Mouse (Mus musculus): ENCODE data around the gene Ccnd1. TPM values are rescaled to one million over a fixed set of nuclear protein-coding genes. Genes with fewer than 3 reads are reported as not detected.

Ccnd1 gene
- polyA plus RNA-seq, 1 experiment from 2014 or later: 40.8 TPM

DNA sequence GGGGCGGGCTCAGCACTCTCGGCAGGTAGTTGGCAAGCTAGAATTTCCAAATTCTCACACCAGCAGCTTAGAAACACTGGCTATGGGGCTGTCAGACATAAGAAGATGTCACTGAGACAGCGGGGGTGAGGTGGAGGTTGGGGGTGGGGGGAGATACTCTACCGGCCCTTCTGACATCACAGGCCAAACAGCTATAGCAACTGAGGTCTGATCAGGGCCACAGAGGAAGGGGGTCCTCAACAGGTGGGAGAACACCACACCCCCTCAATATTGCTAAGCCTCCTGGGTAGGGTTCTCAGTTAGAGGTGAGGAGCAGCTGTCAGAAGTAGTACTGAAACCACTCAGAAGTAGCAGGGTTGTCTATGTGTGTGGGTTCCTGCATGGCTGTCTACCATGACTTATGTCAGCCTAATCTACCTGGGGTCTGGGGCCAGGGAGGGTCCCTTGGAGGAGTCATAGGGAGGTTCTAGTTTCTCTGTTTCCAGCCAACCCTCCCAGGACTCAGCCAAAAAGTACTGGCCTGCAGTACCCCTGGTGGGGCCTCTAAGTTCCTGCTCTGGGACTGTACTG lies 3.3 kb downstream of the Ccnd1 start:
- Histone ChIP-seq H3K4me2 (0 out of 2 replicates have a peak overlapping the region, but pooled peaks have one; percentile 96), H3K9ac (no peak overlapping the region), H3K27ac (no peak overlapping the region), H3K4me3 (no peak overlapping the region), H3K9me3 (no peaks in the 10 kb centered on the region), H3K4me1 (peaks cover 52% of the 10 kb centered on the region), H3K27me3 (replicated peaks) (peaks cover 24% of the 10 kb centered on the region), H3K36me3 (replicated peaks) (no peaks in the 10 kb centered on the region)
- 81% methylated on average over 4 of the region's 4 CpGs for WGBS
- ATAC-seq (replicated peaks): no peak

DNA sequence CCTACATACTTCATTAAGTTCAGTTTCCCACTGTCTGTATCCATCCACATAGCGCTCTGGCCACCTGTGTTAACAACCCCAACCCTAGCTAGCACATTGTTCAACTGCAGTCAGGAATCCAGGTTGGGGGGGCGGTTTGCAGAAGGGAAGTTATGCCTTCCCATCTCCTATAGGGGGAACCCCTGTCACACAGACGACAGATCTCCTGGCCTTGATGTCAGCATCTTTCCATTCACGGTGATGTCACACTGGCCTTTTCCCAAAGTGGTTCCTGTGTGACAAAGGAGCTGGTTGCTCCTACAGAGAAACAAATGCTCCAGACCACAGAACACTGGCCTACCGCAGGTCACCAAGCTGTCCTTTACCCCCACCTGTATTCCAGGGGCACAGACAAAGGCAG lies 4.2 kb downstream of the Ccnd1 start:
- Histone ChIP-seq H3K4me3 (no peak overlapping the region), H3K36me3 (replicated peaks) (no peaks in the 10 kb centered on the region), H3K4me1 (peaks cover 43% of the 10 kb centered on the region), H3K9ac (no peak overlapping the region), H3K27ac (peak overlapping the region; percentile 3; the same call in 1 of the 2 replicates), H3K9me3 (no peaks in the 10 kb centered on the region), H3K27me3 (replicated peaks) (peaks cover 20% of the 10 kb centered on the region), H3K4me2 (0 out of 2 replicates have a peak overlapping the region, but pooled peaks have one; percentile 5)
- ATAC-seq (replicated peaks): no peak
- 49% methylated on average over 5 of the region's 5 CpGs for WGBS

DNA sequence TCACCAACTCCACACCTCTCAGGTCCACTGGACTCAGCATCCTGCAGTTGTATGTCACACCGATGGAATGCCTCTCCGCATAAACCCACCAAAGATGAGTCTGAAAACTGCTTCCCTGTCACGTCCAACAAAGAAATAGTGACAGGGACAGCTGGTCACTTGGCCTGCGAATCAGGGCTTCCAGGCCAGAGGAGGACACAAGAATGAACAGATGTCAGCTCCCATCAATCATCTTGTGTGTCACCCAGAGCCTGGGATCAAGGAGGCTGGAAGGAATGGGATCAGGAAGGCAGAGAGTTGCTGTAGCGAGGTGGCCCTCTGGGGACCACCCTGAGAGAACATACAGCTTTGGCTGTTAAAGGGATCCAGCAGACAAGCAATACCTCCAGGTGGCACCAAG lies 4.8 kb downstream of the Ccnd1 start:
- WGBS: 79% methylated on average over 5 of the region's 5 CpGs
- no peak overlapping the region for H3K9ac ChIP-seq
- no peak overlapping the region for H3K4me3 ChIP-seq
- no peak overlapping the region for H3K27ac ChIP-seq
- H3K9me3 ChIP-seq: no peaks in the 10 kb centered on the region
- peaks cover 39% of the 10 kb centered on the region for H3K4me1 ChIP-seq
- ATAC-seq (replicated peaks): no peak
- H3K4me2 ChIP-seq: no peak overlapping the region
- peaks cover 16% of the 10 kb centered on the region for H3K27me3 ChIP-seq (replicated peaks)
- H3K36me3 ChIP-seq (replicated peaks): no peaks in the 10 kb centered on the region

DNA sequence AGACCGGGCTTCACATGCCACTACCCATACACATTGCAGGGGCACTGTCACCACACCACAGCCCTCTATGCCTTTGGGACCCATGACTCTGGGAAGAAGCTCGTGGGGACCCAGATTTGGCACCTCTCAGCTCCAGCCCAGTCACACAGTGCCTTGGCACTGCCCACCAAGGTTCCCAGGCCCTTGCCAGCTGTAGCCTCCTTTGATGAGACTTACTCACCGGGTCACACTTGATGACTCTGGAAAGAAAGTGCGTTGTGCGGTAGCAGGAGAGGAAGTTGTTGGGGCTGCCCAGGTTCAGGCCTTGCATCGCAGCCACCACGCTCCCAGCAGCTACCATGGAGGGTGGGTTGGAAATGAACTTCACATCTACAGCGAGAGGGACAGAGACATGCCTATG lies 5.9 kb downstream of the Ccnd1 start:
- 88% methylated on average over 8 of the region's 8 CpGs for WGBS
- no peak overlapping the region for H3K4me2 ChIP-seq
- no peak overlapping the region for H3K27ac ChIP-seq
- H3K4me1 ChIP-seq: peaks cover 30% of the 10 kb centered on the region
- H3K4me3 ChIP-seq: no peak overlapping the region
- no peak overlapping the region for H3K9ac ChIP-seq
- H3K27me3 ChIP-seq (replicated peaks): peaks cover 8% of the 10 kb centered on the region
- H3K9me3 ChIP-seq: no peaks in the 10 kb centered on the region
- no peaks in the 10 kb centered on the region; the same call in 1 of the 2 replicates for H3K36me3 ChIP-seq (replicated peaks)
- ATAC-seq (replicated peaks): no peak

DNA sequence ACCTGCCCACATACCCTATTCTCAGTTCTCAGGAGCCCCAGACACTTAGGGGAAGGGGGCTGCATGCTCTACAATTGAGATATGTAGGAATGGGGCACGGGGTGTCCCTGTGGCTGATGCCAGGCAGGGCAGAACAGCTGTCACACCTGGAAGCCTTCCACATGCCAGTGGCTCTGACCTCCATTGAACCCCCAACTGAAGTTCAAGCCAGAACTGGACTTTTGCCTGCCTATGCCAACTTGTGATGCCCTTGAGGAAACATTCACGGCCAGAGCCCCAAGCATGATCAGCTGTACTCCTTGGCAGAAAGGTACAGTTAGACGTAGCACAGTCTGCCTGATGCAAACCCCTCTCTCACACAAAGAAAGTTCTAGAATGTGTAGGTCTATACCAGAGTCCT lies 6.4 kb downstream of the Ccnd1 start:
- Histone ChIP-seq H3K9ac (no peak overlapping the region), H3K4me3 (no peak overlapping the region), H3K27me3 (replicated peaks) (peaks cover 6% of the 10 kb centered on the region; the same call in 1 of the 2 replicates), H3K36me3 (replicated peaks) (no peaks in the 10 kb centered on the region; the same call in 1 of the 2 replicates), H3K4me2 (no peak overlapping the region), H3K4me1 (peaks cover 25% of the 10 kb centered on the region), H3K9me3 (no peaks in the 10 kb centered on the region), H3K27ac (no peak overlapping the region)
- ATAC-seq (replicated peaks): no peak
- 87% methylated on average over 3 of the region's 3 CpGs for WGBS

DNA sequence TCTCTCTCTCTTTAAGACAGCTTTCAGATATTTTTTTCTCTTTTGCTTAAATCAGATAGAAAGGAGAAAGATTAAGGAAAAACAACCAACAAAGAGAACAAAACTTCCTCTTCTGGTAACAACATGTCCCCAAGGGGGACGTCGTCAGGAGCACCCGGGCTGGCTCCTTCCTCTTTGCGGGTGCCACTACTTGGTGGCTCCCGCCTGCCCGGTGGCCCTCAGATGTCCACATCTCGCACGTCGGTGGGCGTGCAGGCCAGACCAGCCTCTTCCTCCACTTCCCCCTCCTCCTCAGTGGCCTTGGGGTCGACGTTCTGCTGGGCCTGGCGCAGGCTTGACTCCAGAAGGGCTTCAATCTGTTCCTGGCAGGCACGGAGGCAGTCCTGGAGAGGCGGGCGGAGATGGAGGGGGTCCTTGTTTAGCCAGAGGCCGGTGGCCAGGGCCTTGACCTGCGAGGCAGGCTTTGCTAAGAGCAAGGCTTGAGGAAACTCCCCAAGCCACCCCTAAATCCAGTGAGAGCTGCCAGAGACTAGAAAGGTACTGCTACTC lies 7.3 kb downstream of the Ccnd1 start:
- no peaks in the 10 kb centered on the region for H3K9me3 ChIP-seq
- peaks cover 18% of the 10 kb centered on the region for H3K4me1 ChIP-seq
- H3K27me3 ChIP-seq (replicated peaks): no peaks in the 10 kb centered on the region
- 74% methylated on average over 18 of the region's 18 CpGs for WGBS
- no peak for ATAC-seq (replicated peaks)
- no peaks in the 10 kb centered on the region; the same call in 1 of the 2 replicates for H3K36me3 ChIP-seq (replicated peaks)
- no peak overlapping the region for H3K4me3 ChIP-seq
- no peak overlapping the region for H3K27ac ChIP-seq
- no peak overlapping the region for H3K9ac ChIP-seq
- no peak overlapping the region for H3K4me2 ChIP-seq

DNA sequence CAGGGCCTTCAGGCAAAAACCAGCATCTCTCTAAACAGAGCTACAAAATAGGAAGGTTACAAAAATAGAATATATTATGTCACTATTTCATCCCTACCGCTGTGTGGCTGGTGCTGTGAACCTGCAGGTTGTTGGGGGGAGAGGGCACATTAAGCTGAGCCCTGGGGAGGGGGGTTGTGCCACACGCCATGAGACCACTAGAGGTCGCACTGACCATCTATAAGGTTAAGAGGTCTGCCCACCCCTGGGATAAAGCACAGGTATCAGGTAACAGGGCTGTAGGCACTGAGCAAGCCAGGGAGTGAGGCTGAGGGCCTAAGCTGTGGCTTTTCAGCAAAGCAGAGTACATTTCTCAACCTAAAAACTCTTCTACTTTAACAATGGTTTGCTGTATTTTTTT lies 7.9 kb downstream of the Ccnd1 start:
- no peak overlapping the region for H3K4me2 ChIP-seq
- H3K4me3 ChIP-seq: no peak overlapping the region
- 20% methylated on average over 3 of the region's 3 CpGs for WGBS
- H3K27me3 ChIP-seq (replicated peaks): no peaks in the 10 kb centered on the region
- no peak overlapping the region for H3K27ac ChIP-seq
- no peak for ATAC-seq (replicated peaks)
- peaks cover 13% of the 10 kb centered on the region for H3K4me1 ChIP-seq
- H3K36me3 ChIP-seq (replicated peaks): no peaks in the 10 kb centered on the region; the same call in 1 of the 2 replicates
- no peaks in the 10 kb centered on the region for H3K9me3 ChIP-seq
- no peak overlapping the region for H3K9ac ChIP-seq

DNA sequence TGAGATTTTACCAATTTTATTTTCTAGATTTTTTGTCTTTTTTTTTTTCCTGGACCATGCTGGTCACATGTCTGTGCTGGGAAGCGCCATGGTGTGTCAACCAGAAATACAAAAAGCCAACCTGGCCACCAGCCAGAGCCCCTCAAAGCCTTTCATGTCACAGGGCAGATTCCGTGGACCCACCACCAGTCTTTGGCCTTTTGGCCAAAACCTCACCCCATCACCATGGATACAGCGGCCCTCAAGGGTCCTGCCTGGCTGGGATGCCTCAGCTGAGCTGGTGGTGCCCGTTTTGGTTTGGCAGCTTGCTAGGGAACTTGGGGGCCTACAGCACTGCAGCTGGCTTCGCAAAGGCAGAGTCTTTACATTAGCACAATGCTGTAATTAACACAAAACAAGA lies 9.8 kb downstream of the Ccnd1 start:
- 38% methylated on average over 5 of the region's 5 CpGs for WGBS
- Histone ChIP-seq H3K27ac (no peak overlapping the region), H3K9me3 (no peaks in the 10 kb centered on the region), H3K9ac (no peak overlapping the region), H3K4me1 (peaks cover 3% of the 10 kb centered on the region; the same call in 1 of the 2 replicates), H3K36me3 (replicated peaks) (no peaks in the 10 kb centered on the region; the same call in 1 of the 2 replicates), H3K4me2 (no peak overlapping the region), H3K4me3 (no peak overlapping the region), H3K27me3 (replicated peaks) (no peaks in the 10 kb centered on the region)
- ATAC-seq (replicated peaks): no peak

DNA sequence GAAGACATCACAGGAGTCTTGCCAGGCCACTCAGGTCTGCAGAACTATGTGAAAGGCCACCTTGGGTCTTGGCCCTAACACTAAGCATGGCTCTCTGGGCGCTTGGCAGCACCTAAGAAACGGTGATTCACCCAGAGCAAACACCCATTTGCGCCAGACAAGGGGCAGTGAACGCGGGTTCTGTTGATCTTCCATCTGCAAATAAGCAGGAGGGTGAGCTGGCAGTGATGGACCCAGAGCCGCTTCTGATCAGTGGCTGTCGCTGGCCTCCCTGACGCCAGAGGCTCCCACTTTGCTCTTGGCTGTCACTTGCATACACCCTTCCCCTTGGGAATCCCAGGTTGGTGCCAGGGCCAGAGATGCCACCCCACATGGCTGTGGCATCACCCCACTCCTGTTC lies 10.2 kb downstream of the Ccnd1 start:
- 81% methylated on average over 8 of the region's 8 CpGs for WGBS
- no peak for ATAC-seq (replicated peaks)
- Histone ChIP-seq H3K9me3 (no peaks in the 10 kb centered on the region), H3K4me2 (no peak overlapping the region), H3K4me3 (no peak overlapping the region), H3K36me3 (replicated peaks) (no peaks in the 10 kb centered on the region; the same call in 1 of the 2 replicates), H3K4me1 (peaks cover 3% of the 10 kb centered on the region; the same call in 1 of the 2 replicates), H3K27me3 (replicated peaks) (no peaks in the 10 kb centered on the region), H3K27ac (no peak overlapping the region), H3K9ac (no peak overlapping the region)

DNA sequence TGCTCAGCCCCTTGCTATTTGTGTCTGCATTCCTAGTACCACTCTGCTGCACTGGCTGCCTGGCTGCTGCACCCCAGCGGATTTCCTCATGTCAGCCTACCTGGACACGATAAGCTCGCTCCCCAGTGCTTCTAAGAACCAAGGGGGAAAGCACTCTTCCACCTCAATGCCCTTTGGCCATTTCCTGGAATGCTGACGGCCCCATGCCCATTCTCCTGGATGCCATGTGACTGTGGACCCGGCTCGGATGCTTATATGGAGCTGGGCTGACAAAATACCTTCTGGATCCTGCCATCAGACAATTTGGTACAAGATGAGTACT lies 10.9 kb downstream of the Ccnd1 start:
- Histone ChIP-seq H3K9me3 (no peaks in the 10 kb centered on the region), H3K4me3 (no peak overlapping the region), H3K4me2 (no peak overlapping the region), H3K36me3 (replicated peaks) (peaks cover 4% of the 10 kb centered on the region; the same call in 1 of the 2 replicates), H3K4me1 (peaks cover 3% of the 10 kb centered on the region; the same call in 1 of the 2 replicates), H3K9ac (no peak overlapping the region), H3K27ac (no peak overlapping the region), H3K27me3 (replicated peaks) (no peaks in the 10 kb centered on the region)
- no peak for ATAC-seq (replicated peaks)
- 82% methylated on average over 6 of the region's 6 CpGs for WGBS

DNA sequence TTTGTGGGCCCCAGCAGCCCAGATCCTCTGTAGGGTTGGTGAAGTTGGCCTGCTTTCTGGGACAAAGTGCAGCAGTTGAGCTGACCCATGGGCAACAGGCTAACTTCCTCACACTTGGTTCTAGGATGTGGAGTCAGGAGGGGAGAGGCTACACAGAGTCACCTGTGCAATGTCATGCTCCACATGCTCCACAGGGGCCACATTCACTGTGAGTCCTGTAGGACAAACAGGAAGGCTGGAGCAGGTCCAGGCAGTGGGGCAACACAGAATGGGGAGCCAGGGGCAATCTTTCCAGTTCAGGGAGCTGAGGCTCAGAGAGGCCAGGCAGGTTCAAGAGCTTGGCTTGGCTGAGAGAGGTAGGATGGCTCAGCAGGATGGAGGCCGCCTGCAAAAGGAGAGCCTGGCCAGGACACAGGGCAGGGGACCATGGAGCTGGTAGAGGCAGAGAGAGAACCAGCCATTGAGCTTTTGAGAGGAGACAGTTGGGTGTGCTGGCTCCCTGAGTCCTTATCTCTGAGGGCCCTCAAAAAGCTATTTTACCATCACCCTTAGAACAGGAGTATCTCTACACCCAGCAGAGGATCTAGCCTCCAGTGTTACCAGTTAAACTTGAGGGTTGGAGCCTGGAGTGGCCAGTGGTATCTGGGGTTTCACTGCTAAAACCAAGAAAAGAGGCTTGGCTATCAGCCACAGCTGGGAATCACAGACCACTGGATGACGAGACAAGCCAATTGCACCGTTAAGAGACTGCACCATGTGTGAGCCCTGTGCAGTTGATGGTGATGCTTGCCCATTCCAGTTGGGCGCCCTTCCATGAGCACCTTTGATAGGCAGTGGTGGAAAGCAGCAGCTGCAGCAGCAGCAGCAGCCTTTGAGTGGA lies 11.5 kb downstream of the Ccnd1 start:
- no peaks in the 10 kb centered on the region for H3K9me3 ChIP-seq
- peaks cover 3% of the 10 kb centered on the region; the same call in 1 of the 2 replicates for H3K4me1 ChIP-seq
- H3K9ac ChIP-seq: no peak overlapping the region
- no peak overlapping the region for H3K27ac ChIP-seq
- H3K4me2 ChIP-seq: no peak overlapping the region
- peaks cover 4% of the 10 kb centered on the region; the same call in 1 of the 2 replicates for H3K36me3 ChIP-seq (replicated peaks)
- no peak for ATAC-seq (replicated peaks)
- WGBS: 73% methylated on average over 4 of the region's 4 CpGs
- H3K27me3 ChIP-seq (replicated peaks): no peaks in the 10 kb centered on the region
- no peak overlapping the region for H3K4me3 ChIP-seq

DNA sequence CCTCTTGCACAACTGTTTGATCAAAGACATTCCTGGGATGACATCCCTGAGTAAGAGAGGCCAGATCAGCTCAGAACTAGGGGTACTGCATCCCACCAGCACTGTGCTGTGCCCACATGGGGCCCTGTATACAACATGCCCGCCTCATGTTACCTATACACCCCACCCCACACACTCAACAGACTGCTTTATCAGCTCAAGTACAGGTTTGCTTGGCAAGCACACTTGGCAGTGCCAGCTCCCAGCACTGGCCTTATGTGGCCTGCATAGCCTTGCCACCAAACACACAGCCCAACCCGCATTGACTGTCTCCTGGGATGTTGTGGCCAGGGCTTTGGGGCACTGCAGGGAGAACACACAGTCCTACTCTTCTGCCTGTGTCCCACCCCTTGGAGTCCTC lies 12.1 kb downstream of the Ccnd1 start:
- H3K27ac ChIP-seq: no peak overlapping the region
- H3K27me3 ChIP-seq (replicated peaks): no peaks in the 10 kb centered on the region
- H3K4me2 ChIP-seq: no peak overlapping the region
- peaks cover 4% of the 10 kb centered on the region; the same call in 1 of the 2 replicates for H3K36me3 ChIP-seq (replicated peaks)
- 86% methylated on average over 2 of the region's 2 CpGs for WGBS
- no peak for ATAC-seq (replicated peaks)
- H3K4me1 ChIP-seq: peaks cover 3% of the 10 kb centered on the region; the same call in 1 of the 2 replicates
- no peak overlapping the region for H3K9ac ChIP-seq
- H3K4me3 ChIP-seq: no peak overlapping the region
- H3K9me3 ChIP-seq: no peaks in the 10 kb centered on the region

Measured in midbrain, embryonic 15.5 days (tissue).